Mouse (Mus musculus): ENCODE data around the gene Diras1.
"Not testable (repeated sequence)": the region's sequence is repeated elsewhere in the genome, so short reads cannot be mapped to it uniquely, and the experiment has no call there.

Diras1 gene

DNA sequence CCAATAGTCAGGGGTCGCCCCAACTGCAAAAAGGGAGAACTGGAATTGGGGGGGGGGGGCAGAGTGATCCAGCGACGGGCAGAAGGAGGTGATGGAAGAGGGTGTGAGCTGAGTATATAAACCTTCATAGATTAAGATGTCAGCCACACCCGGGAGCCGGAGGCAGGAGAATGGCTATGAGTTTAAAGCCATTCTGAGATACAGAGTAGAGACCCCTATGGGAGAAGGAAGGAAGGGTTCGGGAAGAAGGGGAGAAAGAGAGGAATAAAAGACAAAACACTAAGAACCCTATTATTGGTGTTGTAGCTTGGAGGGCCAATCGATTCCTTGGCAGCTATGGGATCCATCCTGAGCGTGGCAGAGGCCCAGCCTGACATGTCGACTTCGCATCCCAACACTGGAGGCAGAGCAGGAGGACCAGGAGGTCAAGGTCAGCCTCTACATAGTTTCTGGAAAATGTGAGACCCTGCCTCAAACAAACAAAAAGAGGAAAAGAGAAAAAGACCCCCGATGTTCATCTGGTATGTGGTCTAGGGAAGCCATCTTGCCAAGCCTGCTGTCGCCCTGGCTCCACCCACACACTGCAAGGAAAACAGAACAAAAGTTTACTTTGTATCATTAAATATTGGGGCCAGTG, at the start of gene Diras1:
TSS of gene Diras1 (minus strand) at position 24 of the 637 bp plus-strand sequence.
- DNase-seq = no peak

DNA sequence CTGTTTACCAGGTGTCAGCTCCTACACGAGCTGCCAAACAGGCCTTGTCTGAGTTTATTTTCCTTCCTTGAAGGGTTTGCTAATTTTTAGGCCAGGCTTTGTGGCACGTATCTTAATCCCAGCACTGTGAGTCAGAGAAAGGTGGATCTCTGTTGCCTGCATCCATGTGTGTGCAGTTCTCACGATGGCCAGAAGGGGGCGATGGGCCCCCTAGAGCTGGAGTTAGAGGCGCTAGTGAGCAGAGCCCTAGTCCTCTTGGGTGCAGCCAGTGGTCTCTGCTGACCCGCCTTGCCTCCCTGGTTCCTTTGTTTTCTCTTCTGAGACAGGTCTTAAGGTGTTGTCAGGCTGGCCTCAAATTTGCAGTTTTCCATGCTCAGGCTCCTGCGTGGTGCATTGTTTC, 48.0 kb upstream of the Diras1 start:
- DNase-seq = no peak

DNA sequence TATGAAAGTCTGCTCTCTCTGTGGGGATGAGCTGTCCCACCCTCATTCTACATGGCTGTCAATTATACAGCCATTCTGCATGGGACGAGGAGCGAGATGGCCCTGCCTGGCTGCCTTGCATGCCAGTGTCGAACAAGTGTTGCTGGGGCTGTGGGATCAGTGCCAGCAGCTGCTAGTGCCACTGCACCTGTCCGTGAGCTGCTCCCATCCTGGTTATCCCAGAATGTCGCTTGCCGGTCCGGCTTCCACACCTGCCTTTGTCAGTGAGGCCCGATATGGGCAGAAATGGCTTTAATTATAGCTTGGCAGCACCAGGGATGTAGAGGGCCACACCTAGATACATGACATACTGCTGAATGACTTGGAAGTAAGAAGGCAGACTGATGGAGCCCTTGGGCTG, 46.8 kb upstream of the Diras1 start:
- DNase-seq = no peak

DNA sequence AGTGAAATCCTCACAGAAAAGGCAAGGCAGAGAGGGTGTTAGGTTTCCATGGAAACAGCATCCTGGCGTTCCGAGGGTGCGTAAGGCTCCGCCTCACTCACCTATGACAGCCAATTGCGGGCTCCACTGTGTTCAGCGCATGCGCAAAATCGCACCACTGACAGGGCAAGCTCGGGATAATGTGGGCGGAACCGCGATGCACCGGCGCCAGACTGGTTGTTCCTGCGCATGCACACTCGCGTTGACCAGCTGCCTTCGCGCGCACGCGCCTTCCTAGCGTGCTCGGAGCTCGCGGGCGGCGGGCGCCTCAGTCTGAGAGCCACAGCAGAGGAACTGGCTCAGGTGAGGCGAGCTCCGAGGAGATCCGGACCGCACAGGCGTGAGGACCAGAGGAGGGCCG, 44.4 kb upstream of the Diras1 start, which contains the start of gene Thop1:
TSS of gene Thop1 (plus strand) at position 200 of the 400 bp plus-strand sequence.
- DNase-seq = peak; percentile 98

DNA sequence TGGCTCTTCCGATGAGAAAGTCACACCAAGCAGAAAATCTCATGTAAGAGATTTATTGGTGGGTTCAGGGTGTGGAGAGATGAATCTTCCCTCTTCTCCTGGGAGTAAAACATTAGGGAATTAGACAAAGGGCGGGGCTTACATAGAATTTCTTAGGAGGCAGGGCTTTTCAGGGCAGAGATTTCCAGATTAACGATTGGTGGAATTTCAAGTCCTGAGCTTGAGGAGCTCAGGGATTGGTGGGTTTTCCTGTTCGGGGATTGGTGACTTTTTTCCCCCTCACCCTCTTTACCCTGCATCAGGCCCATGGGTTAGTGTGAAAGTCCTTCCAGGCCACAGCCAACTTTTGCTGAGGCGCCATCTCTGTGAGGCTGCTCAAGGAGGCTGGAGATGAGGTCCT, 43.2 kb upstream of the Diras1 start:
- DNase-seq = no peak

DNA sequence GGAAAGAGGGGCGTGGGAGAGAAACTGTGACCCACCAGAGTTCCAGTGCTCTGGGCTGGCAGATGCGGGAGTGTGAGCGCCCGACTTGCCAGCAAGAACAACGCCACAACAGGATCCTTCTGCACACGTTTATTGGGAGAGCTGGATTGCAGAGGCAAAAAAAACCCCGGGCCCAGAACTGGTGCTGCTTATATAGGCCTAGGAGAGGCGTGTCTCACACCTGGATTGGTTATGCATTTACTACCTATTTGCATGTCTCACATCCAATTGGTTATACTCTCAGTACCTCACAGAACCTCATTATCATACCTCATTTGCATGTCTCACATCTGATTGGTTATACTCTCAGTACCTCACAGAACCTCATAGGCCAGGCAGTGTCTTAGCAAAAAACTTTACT, 39.1 kb upstream of the Diras1 start:
- DNase-seq = not testable (repeated sequence)

DNA sequence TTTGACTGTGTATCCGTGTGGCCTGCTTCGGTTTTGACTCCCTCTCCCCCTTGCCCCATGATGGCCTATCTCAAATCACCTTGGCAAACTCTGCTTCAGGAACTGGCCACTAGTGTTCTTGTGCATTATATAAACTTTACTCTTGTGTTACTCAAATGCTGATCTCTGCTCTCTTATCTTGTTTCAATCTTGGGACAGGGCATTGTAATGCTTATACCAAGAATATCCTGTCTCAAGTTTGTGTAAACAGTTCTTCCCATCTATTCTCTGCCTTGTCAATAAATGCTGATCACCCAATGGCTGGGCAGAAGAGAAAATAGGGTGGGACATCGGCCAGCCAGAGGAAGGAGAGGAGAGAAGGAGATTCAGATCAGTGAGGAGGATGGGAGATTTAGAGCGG, 37.2 kb upstream of the Diras1 start:
- no peak for DNase-seq

DNA sequence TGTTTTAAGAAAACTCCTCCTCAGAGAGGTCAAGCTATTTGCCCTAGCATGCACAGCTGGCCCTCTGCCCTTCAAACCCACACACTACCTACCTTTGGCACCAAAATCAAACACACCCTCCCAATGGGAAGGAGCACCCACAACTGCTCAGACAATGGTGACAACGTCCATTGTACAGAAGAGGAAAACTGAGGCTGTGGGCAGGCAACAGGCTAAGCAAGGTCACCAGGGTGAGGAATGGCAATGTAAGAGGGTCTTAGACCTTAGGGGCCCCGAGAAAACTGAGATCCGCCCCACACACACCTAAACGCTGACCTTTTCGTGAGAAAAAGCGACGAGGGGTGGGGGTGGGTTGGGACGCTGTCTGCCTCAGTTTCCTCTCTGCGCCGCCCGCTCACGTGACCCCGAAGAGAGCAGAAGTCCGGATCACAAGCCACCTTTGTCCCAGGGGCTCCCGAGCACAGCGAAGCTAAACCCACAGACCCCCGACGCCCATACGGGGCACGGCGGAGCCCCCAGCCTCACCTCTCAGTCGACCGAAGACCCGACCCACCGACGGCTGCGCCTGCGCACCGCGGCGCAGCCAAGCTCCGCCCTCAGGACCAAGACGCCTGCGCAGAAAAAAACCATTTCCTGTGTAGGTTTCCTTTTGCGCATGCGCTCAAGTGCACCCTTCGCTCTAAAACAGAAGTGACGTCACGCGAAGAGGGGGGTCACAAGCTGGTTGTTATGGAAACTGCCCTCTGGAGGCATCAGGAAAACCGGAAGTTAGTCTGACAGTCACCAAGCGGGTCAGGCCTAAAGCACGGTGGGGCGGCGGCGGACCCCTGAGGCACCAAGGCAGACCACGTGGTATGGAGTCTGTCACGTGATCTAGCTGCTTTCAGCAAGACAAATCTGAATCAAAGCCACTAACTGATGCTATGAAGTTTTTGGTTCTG, 34.4 kb upstream of the Diras1 start, which contains the start of gene Sgta:
TSS of gene Sgta (minus strand) at position 579 of the 941 bp plus-strand sequence.
- peak; percentile 100 for DNase-seq

DNA sequence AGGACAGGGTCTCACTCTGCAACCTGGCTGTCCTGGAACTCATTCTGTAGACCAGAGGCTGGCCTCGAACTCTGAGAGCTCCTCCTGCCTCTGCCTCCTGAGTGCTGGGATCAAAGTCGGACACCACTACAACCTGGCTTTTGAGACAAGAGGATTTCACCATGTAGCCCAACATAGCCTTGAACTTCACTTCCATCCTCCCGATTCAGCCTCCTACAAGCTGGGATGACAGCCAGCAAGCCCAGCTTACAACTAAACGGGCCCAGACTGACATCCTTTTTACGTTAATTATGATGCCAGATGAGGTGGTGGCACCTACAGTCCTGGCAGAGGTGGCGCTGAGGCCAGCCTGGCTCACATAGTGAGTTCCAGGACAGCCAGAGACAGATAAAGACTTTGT, 33.4 kb upstream of the Diras1 start:
- DNase-seq = no peak

DNA sequence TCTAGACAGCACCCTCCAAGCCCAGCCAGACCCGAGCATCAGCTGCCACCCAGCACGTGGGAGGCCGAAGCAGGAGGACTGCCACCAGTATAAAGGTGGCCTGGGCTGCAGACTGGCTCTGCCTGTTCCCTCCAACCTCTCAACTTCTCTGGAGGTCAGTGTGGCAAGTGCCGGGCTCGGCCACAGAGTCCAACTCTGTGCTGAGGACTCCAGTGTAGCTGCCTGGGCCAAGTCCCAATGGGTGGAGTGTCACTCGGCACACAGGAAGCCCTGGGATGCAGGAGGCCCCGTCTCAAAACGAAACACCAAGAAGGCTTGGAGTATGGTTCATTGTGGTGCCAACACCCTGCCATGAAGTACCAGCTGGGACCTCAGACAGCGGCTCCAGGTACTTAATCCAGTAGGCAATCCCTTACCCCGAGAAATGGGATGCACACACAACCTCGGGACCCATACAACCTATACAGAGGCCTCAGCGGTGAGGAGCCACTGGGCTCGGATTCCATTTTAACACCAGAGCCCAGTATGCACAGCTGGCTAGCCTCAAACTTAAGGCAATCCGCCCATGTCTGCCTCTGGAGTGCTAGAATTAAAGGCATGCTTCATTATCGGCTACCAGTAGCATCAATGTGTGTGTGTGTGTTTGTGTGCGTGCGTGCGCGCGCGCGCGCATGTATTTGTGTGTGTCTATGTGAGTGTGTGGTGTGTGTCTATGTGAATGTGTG, 32.1 kb upstream of the Diras1 start:
- no peak for DNase-seq

DNA sequence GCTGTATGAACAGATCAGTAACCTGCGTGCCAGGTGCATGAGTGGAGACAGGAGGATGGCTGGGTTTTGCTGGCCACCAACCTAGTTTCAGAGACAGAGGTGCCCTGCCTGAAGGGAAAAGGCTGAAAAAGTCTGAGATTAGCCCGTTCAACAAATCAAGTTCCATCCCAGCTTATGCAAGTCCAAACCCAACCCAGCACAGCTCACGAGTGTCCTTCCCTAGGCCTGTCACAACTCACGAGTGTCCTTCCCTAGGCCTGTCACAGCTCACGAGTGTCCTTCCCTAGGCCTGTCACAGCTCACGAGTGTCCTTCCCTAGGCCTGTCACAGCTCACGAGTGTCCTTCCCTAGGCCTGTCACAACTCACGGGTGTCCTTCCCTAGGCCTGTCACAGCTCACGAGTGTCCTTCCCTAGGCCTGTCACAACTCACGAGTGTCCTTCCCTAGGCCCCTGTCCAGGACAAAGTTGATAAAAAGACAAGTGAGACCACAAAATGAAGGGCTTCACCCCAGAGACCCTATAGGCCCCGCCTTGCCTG, 30.4 kb upstream of the Diras1 start:
- not testable (repeated sequence) for DNase-seq

DNA sequence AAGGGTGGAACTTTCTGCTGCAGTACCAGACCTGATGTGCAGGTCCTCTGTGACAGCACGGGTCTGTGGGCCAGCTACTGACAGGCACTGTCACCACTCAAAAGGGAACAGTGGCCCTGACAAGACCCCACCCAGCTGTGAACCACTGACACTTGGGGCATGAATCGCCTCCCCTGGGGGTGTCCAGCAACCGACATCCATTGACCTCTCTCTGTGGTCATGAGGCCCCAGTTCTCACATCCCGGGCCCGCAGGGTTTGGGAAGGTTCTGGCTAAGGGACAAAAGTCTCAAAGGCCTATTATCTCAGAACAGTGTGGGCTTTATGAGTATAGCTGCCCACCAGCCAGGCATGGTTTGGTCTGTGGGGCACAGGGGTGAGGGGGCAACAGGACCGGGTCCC, 29.7 kb upstream of the Diras1 start:
- no peak for DNase-seq

DNA sequence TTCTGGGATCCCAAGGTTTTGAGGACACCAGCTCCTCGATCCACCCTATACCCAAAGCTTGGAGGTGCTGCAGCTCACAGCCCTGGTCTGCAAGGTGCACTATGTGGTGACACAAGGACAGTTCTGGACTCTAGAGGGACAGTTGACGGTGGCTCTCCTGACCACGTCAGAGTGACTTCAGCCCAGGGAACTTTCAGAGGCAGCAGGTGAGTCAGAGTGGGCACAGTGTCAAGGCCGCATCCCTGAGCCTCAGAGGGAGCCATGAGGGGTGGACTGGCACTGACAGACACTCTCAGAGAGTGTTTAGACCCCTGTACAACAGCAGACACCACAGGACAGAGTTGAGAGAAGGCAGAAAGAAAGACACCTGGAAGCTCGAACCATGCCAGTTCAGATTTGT, 27.1 kb upstream of the Diras1 start:
- DNase-seq = no peak

DNA sequence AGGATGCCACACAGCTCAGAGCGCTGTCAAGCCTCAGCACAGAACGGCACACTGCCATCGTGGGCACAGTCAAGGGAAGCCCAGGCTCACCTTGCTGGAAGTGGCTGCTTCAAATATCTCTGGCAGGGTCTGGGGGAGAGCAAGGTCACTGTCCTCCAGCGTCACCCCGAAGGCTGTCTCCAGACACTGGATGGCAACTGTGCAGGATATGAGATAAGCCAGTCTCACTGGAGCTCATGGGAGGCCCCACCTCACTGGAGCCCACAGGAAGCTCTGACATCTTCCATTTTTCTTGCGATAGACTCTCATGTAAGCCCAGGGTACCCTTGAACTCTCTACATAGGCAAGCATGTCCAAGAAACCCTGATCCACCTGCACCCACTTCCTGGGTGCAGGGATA, 25.7 kb upstream of the Diras1 start:
- DNase-seq = no peak

DNA sequence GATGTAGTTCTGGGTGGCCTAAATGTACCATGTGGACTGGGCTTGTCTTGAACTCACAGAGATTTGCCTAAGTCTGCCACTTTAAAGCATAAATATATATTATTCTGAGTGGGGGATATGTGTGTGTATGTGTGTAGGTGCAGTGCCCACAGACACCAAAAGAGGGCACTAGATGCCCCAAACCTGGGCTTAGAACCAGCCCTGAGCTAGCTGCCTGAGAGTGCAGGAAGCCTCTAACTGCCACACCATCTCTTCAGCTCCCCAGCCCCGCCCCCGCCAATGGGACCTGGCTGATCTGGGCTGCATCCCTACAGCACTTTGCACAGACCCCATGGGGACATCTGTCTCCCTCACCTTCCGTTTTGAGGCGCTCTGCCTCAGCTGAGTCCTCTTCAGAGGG, 25.2 kb upstream of the Diras1 start:
- DNase-seq = peak; percentile 45

DNA sequence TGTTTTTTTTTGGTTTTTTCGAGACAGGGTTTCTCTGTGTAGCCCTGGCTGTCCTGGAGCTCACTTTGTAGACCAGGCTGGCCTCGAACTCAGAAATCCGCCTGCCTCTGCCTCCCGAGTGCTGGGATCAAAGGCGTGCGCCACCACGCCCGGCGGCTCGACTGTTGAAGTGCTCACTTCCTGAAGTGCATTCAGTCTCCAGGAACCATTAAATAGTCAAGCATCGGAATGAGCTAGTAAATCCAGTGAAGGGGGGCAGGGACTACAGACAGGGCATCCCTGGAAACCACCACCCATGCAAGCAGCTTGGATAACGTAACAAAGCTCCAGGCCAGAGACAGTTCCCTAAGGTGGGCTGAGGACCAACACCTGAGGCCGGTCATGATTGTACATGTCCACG, 19.8 kb upstream of the Diras1 start:
- not testable (repeated sequence) for DNase-seq

DNA sequence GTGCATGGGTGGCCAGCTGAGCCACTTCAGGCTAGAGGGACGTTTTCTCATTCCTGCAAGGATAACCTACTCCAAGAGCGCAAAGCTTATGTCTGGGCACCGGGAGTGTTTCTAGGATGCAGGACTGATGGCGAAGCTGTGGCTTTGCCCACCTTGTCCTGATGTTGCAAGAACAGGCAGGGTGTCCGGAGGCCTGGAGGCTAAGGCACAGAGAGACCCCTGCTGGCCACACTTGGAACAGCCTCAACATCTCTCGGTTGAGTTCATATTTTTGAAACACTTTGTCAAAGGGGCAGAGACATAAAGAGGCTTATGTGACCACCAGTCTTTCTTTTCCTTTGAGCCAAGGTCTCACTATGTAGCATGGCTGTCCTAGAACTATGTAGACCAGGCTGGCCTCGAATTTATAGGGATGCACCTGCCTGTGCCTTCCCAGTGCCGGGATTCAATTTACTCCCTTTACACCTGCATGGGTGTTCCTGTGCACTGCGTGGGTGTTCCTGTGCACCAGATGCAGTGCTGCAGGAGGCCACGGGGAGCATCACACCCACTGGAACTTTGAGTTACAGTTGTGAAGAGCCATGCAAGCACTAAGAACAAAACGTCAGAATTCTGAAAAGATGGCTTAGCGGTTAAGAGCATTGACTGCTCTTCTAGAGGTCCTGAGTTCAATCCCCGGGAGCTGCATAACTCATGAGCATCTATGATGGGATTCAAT, 16.2 kb upstream of the Diras1 start:
- peak; percentile 83 for DNase-seq

DNA sequence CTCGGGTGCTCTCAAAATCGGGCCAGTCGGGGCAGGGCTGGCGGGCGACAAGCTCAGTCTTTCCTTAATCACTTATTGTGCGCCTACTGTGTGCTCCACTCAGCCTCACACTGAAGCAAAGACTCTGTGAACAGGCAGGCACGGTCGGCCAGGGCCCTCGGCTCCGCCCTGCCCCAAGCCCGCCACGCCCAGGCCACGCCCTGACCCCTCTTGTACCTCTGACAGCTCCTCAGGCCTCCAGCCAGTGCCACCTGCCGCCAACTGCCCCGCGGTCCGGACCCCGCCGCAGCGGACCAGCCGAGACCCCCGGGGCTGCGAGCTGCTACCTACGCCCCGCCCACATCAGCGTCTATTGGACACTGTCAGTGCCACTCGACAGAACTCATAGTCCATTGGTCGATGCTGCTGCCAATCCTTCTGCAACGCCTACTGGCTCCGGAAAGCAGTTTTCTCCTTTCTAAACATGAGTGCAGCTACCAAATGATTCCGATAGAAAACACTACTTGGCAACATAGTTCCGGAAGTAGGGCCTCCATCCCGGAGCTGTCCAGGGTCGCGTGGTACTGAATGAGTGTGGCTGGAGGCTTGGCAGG, 11.6 kb upstream of the Diras1 start, which contains the start of gene Slc39a3:
TSS of gene Slc39a3 (minus strand) at position 439 of the 593 bp plus-strand sequence.
- DNase-seq = peak; percentile 99

DNA sequence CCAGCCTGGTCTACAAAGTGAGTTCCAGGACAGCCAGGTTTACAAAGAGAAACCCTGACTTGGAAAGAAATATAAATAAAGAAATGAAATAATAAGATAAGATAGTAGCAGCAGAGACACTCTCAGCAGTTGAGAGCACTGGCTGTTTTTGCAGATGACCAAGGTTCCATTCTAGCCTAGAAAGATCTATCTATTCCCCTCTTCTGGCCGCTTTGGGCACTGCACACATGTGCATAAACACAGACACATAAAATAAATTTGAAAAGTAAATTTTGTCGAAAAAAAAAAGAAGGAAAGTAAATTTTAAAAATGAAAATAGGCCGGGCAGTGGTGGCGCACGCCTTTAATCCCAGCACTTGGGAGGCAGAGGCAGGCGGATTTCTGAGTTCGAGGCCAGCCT, 10.8 kb upstream of the Diras1 start:
- peak; percentile 45 for DNase-seq

DNA sequence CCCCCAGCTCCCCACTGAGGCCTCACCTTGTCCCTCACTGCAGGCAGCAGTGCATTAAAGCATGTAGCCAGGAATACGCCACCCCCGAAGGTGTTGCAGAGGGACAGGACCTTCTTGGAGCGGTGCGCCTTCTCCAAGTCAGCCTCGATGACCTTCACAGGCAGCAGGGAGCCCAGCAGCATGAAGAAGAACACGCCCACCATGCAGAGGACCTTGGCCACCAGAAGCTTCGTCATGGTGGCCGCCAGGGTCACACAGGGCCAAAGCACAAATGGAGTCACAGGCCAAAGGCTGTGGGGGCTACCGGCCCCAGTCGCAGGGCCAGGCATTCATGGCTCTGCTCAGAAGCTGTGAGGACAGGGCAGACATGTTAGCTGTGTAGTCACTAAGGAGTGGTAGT, 8.1 kb upstream of the Diras1 start:
- no peak for DNase-seq

DNA sequence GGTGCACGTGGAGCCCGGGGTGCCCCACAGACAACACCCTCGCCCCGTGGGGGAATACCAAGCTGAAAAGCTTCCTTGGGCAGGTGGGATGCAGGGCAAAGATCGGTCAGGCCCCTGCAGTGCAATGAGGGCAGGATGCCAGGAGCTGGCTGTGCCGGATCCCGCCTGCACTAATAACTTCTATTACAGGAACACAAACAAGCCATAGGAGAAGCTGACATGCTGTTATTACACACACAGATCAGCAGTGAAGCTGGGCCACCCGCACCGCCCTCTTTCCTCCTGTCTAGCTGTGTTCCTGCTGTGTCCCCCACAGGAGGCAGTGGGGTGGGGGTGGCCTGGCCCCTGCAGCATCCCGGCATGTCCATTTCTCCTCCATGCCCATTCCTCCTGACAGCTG, 3.6 kb upstream of the Diras1 start:
- DNase-seq = no peak

DNA sequence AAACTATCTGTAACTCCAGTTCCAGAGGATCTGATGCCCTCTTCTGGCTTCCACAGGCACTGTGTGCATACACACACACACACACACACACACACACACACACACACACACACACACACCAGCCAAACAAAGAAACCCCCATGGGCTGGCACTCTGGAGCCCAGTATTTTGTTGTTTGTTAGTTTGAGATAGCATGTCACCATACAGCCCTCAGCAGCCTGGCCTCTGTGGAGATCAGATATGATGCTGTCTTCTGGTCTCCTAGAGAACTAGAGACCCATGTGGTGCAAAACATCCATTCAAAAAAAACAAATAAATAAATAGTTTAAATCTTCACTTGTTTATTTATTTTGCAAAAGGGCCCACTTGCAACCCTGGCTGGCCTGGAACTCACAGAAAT, 2.8 kb upstream of the Diras1 start:
- DNase-seq = no peak

Data from kidney, postnatal 10 days (tissue).